In the genomic region with DNA sequence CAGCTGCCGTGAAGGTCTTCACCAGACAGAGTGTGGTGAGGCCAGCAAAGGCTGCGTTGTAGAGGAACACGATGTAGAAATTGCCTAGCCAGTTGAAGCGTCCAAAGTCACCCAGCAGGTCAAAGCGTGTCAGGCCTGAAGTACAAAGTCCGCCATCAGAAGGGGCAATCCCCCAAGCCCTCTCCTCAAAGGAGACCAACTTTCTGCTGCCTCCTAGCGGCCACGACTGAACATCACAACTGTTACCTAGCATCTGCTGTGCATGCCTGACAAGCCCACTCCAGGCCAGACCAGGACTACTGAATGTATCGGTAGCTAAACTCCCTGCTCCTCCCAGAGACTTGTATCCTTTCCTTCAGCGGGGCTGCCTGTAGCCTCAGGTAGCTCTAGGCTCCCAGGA, we compare ENCODE assay signal across 9 mouse cellular contexts. TPM values are rescaled to one million over a fixed set of nuclear protein-coding genes. Genes with fewer than 3 reads are reported as not detected.
DNase-seq lines count a peak whose midpoint lies in the region; ATAC-seq and TF ChIP-seq lines count a peak whose summit lies in the region.
"Had no signal": no experiment of that assay in that cellular context is flagged by ENCODE, and none has a peak within 500 bp of the region (broad histone marks: within the 10 kb centered on the region; RNA-seq: fewer than 3 reads in every experiment).

No protein-coding gene starts in this region.

- H3K4me3 ChIP-seq in lung, adult 2 months (replicated peaks; ENCODE audit: extremely low read depth, low read depth, low read length) = no peak overlapping the region
- no peak overlapping the region for H3K4me3 ChIP-seq in embryonic facial prominence, embryonic 14.5 days (ENCODE audit: low read depth, low read length)
- H3K4me3 ChIP-seq in liver, embryonic 11.5 days (ENCODE audit: low read depth, low read length) = no peak overlapping the region
- H3K4me3 ChIP-seq: heart, embryonic 15.5 days had no signal

- H3K9me3 ChIP-seq in embryonic facial prominence, embryonic 14.5 days (ENCODE audit: control insufficient read depth, low read length) = no peaks in the 10 kb centered on the region
- H3K9me3 ChIP-seq in liver, embryonic 11.5 days (ENCODE audit: control insufficient read depth, low read length) = no peaks in the 10 kb centered on the region
- H3K9me3 ChIP-seq: heart, embryonic 15.5 days had no signal

- peaks cover 2% of the 10 kb centered on the region; the same call in 1 of the 2 replicates for H3K27me3 ChIP-seq in embryonic facial prominence, embryonic 14.5 days (replicated peaks; ENCODE audit: control insufficient read depth, insufficient read depth, low read length)
- peaks cover 2% of the 10 kb centered on the region; the same call in 1 of the 2 replicates for H3K27me3 ChIP-seq in liver, embryonic 11.5 days (replicated peaks; ENCODE audit: control insufficient read depth, insufficient read depth, low read length)
- H3K27me3 ChIP-seq: heart, embryonic 15.5 days had no signal

- no peak overlapping the region for H3K4me2 ChIP-seq in embryonic facial prominence, embryonic 14.5 days (ENCODE audit: low read depth, low read length)
- H3K4me2 ChIP-seq in liver, embryonic 11.5 days = no peak overlapping the region
- H3K4me2 ChIP-seq: heart, embryonic 15.5 days had no signal

- H3K27ac ChIP-seq in embryonic facial prominence, embryonic 14.5 days (replicated peaks; ENCODE audit: low read depth, low read length) = no peak overlapping the region
- H3K27ac ChIP-seq in liver, embryonic 11.5 days (ENCODE audit: low read depth, low read length) = no peak overlapping the region
- H3K27ac ChIP-seq: heart, embryonic 15.5 days had no signal

- no peak for ATAC-seq in embryonic facial prominence, embryonic 14.5 days (ENCODE audit: low read depth)
- ATAC-seq in liver, embryonic 11.5 days (replicated peaks; ENCODE audit: low FRiP score) = 0 out of 2 replicates have a peak, but pooled peaks have one; percentile 34

- no peaks in the 10 kb centered on the region for H3K4me1 ChIP-seq in lung, adult 2 months (ENCODE audit: control insufficient read depth, insufficient read depth, low read length)
- H3K4me1 ChIP-seq in embryonic facial prominence, embryonic 14.5 days (ENCODE audit: control insufficient read depth, insufficient read depth, low read length) = no peaks in the 10 kb centered on the region
- no peaks in the 10 kb centered on the region for H3K4me1 ChIP-seq in liver, embryonic 11.5 days (replicated peaks; ENCODE audit: control insufficient read depth, insufficient read depth, low read length)
- H3K4me1 ChIP-seq: heart, embryonic 15.5 days had no signal

- peak; percentile 84 for TF ChIP-seq CTCF in lung, adult 2 months (IDR thresholded peaks at IDR 0.05; ENCODE audit: insufficient read depth, low read length)

- WGBS in lung, adult 2 months = 39% methylated on average over 10 of the region's 10 CpGs
- WGBS in embryonic facial prominence, embryonic 14.5 days = 38% methylated on average over 10 of the region's 10 CpGs
- WGBS in liver, embryonic 11.5 days = 27% methylated on average over 10 of the region's 10 CpGs

- H3K9ac ChIP-seq in embryonic facial prominence, embryonic 14.5 days (ENCODE audit: low read depth, low read length) = no peak overlapping the region
- H3K9ac ChIP-seq in liver, embryonic 11.5 days (ENCODE audit: low read depth, low read length) = no peak overlapping the region
- H3K9ac ChIP-seq: heart, embryonic 15.5 days had no signal

- peak; percentile 38 to 49 for DNase-seq in cerebellum, adult 18-20 months
- DNase-seq in cerebellum, adult 8-10 months = no peak
- peak; percentile 40 for DNase-seq in lung, adult 2 months
- no peak for DNase-seq in lung, postnatal 25 days (ENCODE audit: low spot score)
- DNase-seq in embryonic facial prominence, embryonic 14.5 days (ENCODE audit: low spot score) = peak; percentile 35
- peak; percentile 56 for DNase-seq in liver, embryonic 11.5 days (ENCODE audit: low spot score)
- peak; percentile 57 for DNase-seq in thymus, postnatal 14 days
- no peak for DNase-seq in cerebellum, adult 9-11 months

- no peak for TF ChIP-seq POLR2A in lung, adult 2 months (IDR thresholded peaks at IDR 0.05; ENCODE audit: borderline replicate concordance, extremely low read depth, low read depth, low read length)

- H3K36me3 ChIP-seq in embryonic facial prominence, embryonic 14.5 days (ENCODE audit: control insufficient read depth, insufficient read depth, low read length) = peaks cover 58% of the 10 kb centered on the region
- H3K36me3 ChIP-seq in liver, embryonic 11.5 days (ENCODE audit: control insufficient read depth, insufficient read depth, low read length) = peaks cover 11% of the 10 kb centered on the region

RNA-seq across cellular contexts. Expression of a gene that starts 6.4 kb away (rescaled TPM):
- polyA plus RNA-seq in lung, adult 2 months (2012; rRNA removed) = 2.5 and 2.8 TPM in 2 replicates
- 2.0 and 3.1 TPM in 2 replicates for polyA plus RNA-seq in embryonic facial prominence, embryonic 14.5 days (2014; fragmentation: Nextera tagmentation; extraction: Ambion mirVana)
- 0.37 and 0.45 TPM in 2 replicates for polyA plus RNA-seq in liver, embryonic 11.5 days (2014; fragmentation: Nextera tagmentation; extraction: Ambion mirVana)

RNA-seq across cellular contexts. Expression of a gene that starts 10.4 kb away (rescaled TPM):
- polyA plus RNA-seq in lung, adult 2 months (2012; rRNA removed) = 5.4 and 5.6 TPM in 2 replicates
- polyA plus RNA-seq in embryonic facial prominence, embryonic 14.5 days (2014; fragmentation: Nextera tagmentation; extraction: Ambion mirVana) = 8.4 and 12.2 TPM in 2 replicates
- 6.7 and 7.4 TPM in 2 replicates for polyA plus RNA-seq in liver, embryonic 11.5 days (2014; fragmentation: Nextera tagmentation; extraction: Ambion mirVana)

RNA-seq across cellular contexts. Expression of a gene that starts 13.3 kb away (rescaled TPM):
- polyA plus RNA-seq in lung, adult 2 months (2012; rRNA removed) = 56.0 and 72.1 TPM in 2 replicates
- 3.9 and 4.3 TPM in 2 replicates for polyA plus RNA-seq in embryonic facial prominence, embryonic 14.5 days (2014; fragmentation: Nextera tagmentation; extraction: Ambion mirVana)
- 1.6 and 2.8 TPM in 2 replicates for polyA plus RNA-seq in liver, embryonic 11.5 days (2014; fragmentation: Nextera tagmentation; extraction: Ambion mirVana)

RNA-seq across cellular contexts. Expression of a gene that starts 29.7 kb away (rescaled TPM):
- 1,081 and 1,265 TPM in 2 replicates for polyA plus RNA-seq in lung, adult 2 months (2012; rRNA removed)
- 1,523 and 1,643 TPM in 2 replicates for polyA plus RNA-seq in embryonic facial prominence, embryonic 14.5 days (2014; fragmentation: Nextera tagmentation; extraction: Ambion mirVana)
- polyA plus RNA-seq in liver, embryonic 11.5 days (2014; fragmentation: Nextera tagmentation; extraction: Ambion mirVana) = 1,854 and 2,015 TPM in 2 replicates

RNA-seq across cellular contexts. Expression of a gene that starts 33.7 kb away (rescaled TPM):
- polyA plus RNA-seq in lung, adult 2 months (2012; rRNA removed) = 24.7 and 36.0 TPM in 2 replicates
- 13.8 and 15.5 TPM in 2 replicates for polyA plus RNA-seq in embryonic facial prominence, embryonic 14.5 days (2014; fragmentation: Nextera tagmentation; extraction: Ambion mirVana)
- polyA plus RNA-seq in liver, embryonic 11.5 days (2014; fragmentation: Nextera tagmentation; extraction: Ambion mirVana) = 14.3 and 17.0 TPM in 2 replicates

Comparison
In these comparisons a context has a peak if more than half of its experiments do, and no peak if none do; other contexts are left out.
1. DNase-seq: peak in cerebellum, adult 18-20 months (2 of 2), lung, adult 2 months (single experiment), embryonic facial prominence, embryonic 14.5 days (single experiment), liver, embryonic 11.5 days (single experiment) and thymus, postnatal 14 days (single experiment); none in cerebellum, adult 8-10 months (single experiment), lung, postnatal 25 days (single experiment) and cerebellum, adult 9-11 months (single experiment).
2. RNA of a gene that starts 13.3 kb away (polyA plus RNA-seq): 56.0 to 72.1 TPM in lung, adult 2 months; 3.9 to 4.3 TPM in embryonic facial prominence, embryonic 14.5 days and 1.6 to 2.8 TPM in liver, embryonic 11.5 days; every median in the first group is over 10 times any median in the second.